Mouse (Mus musculus) retina, embryonic 14.5 days (tissue): ENCODE measurements at regions not wholly inside any gene's neighbourhood (a gene's known extent, or its start where the extent isn't known, plus 50 kb on each side); places are given as distances from the start of the nearest gene placed in this dataset.
"Not testable (repeated sequence)": the region's sequence is repeated elsewhere in the genome, so short reads cannot be mapped to it uniquely, and the experiment has no call there.

Experiments used
- DNase-seq: peaks from one replicate; pipeline ENCODE4 v3.0.0-alpha.2; 2015; ENCODE audit warnings: low spot score

- DNase-seq, result no peak
Measured at GRCm38 (mm10) chr2:171985813-171986572, 57.3 kb downstream of the Cbln4 start.

GRCm38 (mm10) chr2:171969311-171969905 lies 73.9 kb downstream of the Cbln4 start:
- no peak for DNase-seq

- no peak for DNase-seq
Measured at GRCm38 (mm10) chr2:171946569-171947250, 96.6 kb downstream of the Cbln4 start.

GRCm38 (mm10) chr2:171942671-171943070 lies 100.6 kb downstream of the Cbln4 start:
- DNase-seq, result no peak

GRCm38 (mm10) chr2:171935646-171936325 lies 107.5 kb downstream of the Cbln4 start:
- no peak for DNase-seq

GRCm38 (mm10) chr2:171920960-171921359 lies 122.3 kb downstream of the Cbln4 start:
- no peak for DNase-seq

GRCm38 (mm10) chr2:171887306-171887705 lies 156.0 kb downstream of the Cbln4 start:
- DNase-seq, result no peak

- not testable (repeated sequence) for DNase-seq
Measured at GRCm38 (mm10) chr2:171879238-171879960, 163.9 kb downstream of the Cbln4 start.

- DNase-seq, result no peak
Measured at GRCm38 (mm10) chr2:171867550-171867949, 175.7 kb downstream of the Cbln4 start.

GRCm38 (mm10) chr2:171864376-171864965 lies 178.8 kb downstream of the Cbln4 start:
- peak; percentile 48 for DNase-seq

- no peak for DNase-seq
Measured at GRCm38 (mm10) chr2:171862626-171863025, 180.6 kb downstream of the Cbln4 start.

GRCm38 (mm10) chr2:171858894-171859293 lies 184.4 kb downstream of the Cbln4 start:
- DNase-seq, result no peak

- no peak for DNase-seq
Measured at GRCm38 (mm10) chr2:171856491-171856890, 186.8 kb downstream of the Cbln4 start.

- no peak for DNase-seq
Measured at GRCm38 (mm10) chr2:171846826-171847492, 196.3 kb downstream of the Cbln4 start.

- DNase-seq, result no peak
Measured at GRCm38 (mm10) chr2:171840058-171840713, 203.1 kb downstream of the Cbln4 start.

- DNase-seq, result no peak
Measured at GRCm38 (mm10) chr2:171822156-171822555, 221.1 kb downstream of the Cbln4 start.

GRCm38 (mm10) chr2:171818504-171818903 lies 224.8 kb downstream of the Cbln4 start:
- no peak for DNase-seq

GRCm38 (mm10) chr2:171816685-171817419 lies 226.4 kb downstream of the Cbln4 start:
- DNase-seq, result no peak

GRCm38 (mm10) chr2:171812701-171813100 lies 230.6 kb downstream of the Cbln4 start:
- DNase-seq, result no peak

GRCm38 (mm10) chr2:171805376-171805775 lies 237.9 kb downstream of the Cbln4 start:
- no peak for DNase-seq
